Mouse (Mus musculus) kidney, postnatal 10 days (tissue): ENCODE results near the gene Hdac4.

ENCODE experiments used
- DNase-seq: peaks from one replicate; pipeline ENCODE4 v3.0.0; 2021; ENCODE audit warnings: mixed read lengths

The Hdac4 gene

DNA sequence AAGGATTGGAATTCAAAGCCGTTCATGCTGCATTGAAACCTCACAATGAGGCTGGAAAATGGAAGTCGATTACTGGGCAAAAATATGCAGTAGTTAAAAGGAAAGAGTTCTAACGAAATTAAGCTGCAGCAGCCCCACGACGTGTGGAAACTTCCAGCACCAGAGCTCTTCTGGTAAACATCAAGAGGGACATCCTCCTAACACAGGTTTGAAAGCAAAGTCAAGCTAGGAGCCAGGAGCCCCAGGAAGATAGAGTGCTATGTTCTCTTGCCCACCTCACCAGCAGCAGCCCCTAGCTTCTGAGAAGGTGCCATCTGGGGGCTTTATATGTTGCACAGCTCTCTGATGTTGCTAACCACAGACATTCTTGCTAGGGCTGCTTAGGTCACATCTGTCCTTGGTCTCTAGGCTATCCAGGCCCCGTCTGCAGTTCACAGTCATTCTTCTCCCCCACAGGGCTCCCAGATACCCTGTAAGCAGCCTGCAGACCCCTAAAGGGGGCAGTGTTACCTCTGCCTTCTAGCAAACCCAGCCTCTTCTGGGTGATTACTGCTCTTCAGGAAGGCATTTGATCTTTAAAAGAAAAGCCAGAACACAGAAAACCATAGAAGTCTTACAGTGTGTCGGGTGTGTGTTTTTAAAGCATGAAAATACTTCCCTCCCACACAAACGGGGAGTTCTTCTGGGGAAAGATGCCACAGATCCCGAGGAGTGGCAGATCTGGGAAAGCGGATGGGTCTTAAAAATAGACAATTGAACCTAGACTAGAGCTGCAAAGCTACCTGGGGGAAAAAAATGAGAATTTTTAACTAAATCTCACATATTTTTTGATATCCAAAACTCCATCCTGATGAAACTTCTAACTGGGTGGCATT lies 17.2 kb downstream of the Hdac4 start:
- peak; percentile 26 for DNase-seq

GRCm38 (mm10) chr1:92177599-92177998 lies 17.9 kb downstream of the Hdac4 start:
- DNase-seq: no peak

GRCm38 (mm10) chr1:92177196-92177595 lies 18.3 kb downstream of the Hdac4 start:
- DNase-seq: peak; percentile 16

- no peak for DNase-seq
These were observed 20.2 kb downstream of the Hdac4 start for GRCm38 (mm10) chr1:92175266-92175665.

- DNase-seq: no peak
These were observed 20.6 kb downstream of the Hdac4 start for GRCm38 (mm10) chr1:92174898-92175255.

DNA sequence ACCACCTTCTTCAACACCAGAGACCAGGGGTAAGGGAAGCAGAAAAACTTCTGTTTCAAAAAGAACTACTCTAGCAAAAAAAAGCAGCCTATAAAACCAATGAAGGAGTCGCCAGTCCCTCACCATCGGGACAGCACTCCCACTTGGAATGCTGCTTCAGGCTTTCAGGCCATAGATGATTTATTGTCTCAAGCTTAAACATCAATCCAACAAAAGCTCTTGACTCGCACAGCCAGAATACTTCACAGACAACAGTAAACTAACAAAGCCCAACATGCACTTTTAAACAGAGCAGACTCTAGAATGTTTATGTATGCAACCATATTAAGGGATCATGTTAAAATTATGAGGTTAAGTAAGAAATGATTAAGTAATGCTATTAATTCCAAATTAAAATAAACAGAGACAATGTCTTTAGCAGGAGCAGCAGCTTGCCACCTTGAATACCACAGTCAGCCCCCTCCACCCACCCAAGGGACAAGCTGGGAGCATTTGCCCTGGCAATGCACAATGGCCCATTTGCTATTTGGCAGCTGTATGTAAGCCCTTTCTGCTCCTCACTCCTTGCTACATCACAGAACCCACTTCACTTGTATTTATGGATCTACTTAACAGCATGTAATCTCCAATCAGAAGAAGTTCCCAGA lies 21.1 kb downstream of the Hdac4 start:
- peak; percentile 21 for DNase-seq

DNA sequence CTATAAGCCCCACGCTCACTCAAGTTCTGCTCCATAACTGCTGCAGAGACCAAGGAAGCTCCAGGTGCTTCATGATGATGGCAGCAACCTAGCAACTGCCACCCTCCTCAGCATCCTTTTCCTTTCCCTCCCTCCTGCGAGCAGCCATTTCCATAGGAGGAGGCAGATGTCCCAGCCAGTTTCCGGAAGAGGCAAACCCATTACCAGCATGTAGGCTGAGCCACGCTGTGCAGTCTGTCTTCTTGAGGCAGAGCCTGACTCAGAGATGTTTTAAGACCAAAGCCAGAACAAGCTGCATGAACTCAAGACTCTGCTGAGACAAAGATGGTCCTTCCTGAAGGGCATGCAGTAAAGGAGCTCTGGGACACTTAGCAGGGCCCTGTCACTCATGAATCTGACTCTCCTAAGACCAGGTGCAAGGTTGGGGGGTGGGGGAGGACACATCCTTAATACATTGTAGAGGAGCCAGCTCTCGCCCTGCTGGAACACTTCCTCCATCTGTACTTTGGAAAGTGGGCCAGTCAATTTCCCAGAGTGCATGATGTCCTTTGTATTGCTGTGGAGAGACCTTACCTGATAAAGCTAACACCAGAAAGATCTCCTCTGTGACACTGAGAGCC lies 24.8 kb downstream of the Hdac4 start:
- DNase-seq: no peak

DNA sequence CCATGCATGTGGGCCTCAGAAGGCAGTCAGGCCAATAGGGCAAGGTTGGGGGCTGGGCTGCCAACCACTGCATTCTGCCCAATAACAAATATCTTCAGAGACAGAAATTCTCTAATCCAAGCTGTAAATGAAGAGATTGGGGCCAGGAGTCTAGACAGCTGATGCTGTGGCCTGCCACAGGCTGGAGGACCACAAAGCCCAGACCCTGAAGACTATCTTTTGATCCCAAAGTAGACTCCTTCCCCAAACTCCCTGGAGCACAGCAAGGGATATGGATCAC lies 25.8 kb downstream of the Hdac4 start:
- peak; percentile 19 for DNase-seq

DNA sequence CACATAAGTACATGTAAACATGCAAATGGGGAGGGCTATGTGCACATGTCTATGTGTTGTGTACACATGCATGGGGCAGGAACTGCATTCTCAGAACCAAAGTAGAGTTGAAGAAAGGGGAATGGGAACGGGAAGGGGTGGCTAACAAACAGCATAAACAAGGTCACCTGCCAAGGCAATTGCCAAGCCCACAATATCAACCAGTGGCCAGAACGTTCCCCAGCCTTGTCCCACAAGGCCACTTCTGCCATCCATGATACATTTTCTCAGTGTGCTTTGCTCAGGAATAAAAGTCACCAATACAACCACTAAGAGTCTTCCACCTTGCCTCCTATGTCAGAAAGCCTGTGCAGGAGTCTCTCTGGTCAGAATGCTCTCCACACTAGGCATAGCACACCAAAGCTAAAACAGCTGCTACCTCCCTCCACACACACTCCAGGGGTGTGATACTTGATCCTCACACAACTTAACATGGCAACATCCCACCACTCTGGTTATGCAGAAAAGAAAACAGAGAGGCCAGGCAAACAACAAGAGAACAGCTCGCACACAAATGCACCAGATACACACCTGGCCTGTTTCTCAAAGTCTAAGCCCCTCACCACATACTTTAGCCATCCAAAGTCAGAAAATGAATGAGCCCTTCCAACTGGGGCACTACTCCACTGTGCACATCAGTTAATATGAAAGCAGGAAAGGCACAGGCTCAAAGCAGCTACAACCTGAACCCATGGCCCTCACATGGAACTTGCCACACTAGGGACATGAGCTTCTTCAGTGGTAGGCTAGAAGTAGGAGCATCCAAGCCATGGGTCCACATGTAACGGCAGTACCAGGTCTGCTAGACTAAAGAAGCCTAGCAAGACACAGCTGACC lies 26.4 kb downstream of the Hdac4 start:
- no peak for DNase-seq

GRCm38 (mm10) chr1:92163932-92164331 lies 31.6 kb downstream of the Hdac4 start:
- DNase-seq: no peak

- no peak for DNase-seq
These were observed 35.7 kb downstream of the Hdac4 start for GRCm38 (mm10) chr1:92159804-92160203.

DNA sequence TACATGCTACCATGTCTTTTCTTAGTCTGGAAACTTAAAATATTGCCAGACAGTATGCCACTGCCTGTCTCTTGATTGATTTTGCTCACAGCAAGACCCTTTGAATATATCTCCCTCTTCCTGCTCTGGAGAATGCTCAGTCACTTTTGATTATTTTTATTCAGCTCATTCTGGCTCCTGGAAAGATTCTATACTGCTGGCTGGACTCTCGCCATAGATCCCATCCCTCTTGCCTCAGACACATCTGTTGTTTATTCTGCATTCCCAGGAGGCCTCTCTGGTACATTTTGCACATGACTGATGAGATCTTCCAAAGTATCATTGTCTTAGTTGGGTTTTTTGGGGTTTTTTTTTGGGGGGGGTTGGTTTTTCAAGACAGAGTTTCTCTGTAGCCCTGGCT lies 45.3 kb downstream of the Hdac4 start:
- no peak for DNase-seq

DNA sequence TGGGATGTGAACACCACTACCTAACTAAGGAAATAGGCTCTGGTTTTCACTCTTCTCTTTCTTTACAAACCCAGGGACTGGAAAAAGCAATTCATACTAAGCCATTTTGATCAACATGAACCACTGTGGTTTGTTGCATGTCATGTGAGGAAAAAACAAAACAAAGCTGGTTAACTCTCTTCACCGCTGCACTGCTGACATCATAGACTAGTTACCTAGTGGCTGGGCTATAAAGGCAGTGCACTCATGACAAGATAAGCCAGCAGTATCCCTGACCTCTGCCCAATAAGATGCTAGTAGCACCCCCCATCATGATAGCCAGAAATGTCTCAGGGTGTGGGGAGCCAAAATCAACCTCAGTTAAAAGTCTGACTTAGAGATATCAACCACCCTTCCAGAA lies 47.0 kb downstream of the Hdac4 start:
- DNase-seq: no peak

DNA sequence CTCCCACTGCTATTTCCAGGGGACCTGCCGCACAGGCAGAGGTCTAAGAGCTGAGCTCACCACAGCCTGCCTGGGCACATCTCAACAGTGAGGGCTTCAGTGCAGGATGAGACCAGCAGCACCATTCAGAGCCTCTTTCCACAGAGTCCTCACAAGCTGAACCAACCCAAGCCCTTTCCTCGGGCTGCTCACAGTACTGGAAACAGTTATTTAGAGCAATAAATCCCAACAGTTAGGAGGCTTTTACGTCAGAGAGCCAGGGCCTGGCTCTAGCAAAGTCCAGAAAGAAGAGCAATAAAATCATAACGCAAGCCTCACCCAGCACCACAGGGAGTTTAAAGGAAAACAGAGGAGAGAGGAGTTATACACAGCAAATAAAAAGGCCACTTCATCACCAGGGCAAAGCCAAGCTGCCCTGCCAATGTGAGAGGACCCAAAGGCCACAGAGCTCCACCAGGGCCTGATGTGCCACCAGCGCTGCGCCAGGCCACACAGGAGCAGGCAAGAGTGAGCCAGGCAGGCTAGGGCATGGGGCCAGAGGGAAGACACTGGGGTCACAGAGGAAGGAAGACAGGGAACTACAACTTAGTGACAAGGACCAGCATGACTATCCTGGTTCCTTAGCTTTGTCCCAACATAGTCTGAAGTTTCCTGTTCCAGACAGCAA lies 50.5 kb downstream of the Hdac4 start:
- DNase-seq: peak; percentile 37

DNA sequence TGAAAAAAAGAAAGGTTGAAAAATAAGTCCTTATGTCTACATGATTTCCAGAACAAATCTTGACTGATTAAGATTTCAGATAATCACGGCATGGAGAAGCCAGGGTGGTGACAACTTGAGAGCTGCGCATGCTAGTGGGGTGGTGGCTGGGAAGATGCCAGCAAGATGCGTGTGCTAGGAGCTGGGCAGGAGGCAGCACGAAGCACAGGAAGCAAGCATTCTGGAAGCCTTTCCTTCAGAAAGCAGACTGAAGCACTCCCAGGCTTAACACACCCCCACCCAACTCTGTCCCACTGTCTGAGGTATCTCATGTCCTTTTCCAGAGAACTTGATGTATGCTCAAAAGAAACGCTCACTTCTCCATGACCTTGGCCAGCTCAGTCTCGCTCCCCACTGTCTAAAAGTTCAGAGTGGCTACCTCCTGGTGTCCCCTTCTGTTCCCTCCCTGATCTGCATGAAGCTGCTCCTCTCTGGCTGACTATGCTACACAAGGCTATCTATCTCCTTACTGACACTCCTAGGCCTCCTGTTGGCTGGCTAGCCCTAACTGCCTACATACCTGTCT lies 52.1 kb downstream of the Hdac4 start:
- DNase-seq: no peak

DNA sequence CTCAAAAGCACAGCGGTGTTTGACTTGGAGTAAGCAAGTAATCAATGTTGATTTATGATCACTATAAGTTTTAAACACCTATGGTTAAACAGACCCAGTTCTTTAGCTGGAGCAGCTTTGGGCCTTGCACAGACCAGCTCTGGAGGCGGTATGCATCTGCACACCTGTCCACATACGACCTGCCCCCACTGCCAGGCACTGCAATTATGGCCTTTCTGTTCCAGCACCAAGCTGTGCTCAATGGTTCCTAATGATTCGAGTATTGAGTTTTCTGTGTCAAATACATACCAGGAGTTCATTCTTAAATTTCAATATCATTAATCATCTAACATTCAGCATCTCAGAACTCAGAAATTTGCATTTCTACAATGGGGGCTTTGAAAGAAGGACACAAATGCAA lies 52.7 kb downstream of the Hdac4 start:
- no peak for DNase-seq

- no peak for DNase-seq
These were observed 56.5 kb downstream of the Hdac4 start for GRCm38 (mm10) chr1:92139001-92139400.

GRCm38 (mm10) chr1:92137136-92137848 lies 58.2 kb downstream of the Hdac4 start:
- DNase-seq: peak; percentile 90

DNA sequence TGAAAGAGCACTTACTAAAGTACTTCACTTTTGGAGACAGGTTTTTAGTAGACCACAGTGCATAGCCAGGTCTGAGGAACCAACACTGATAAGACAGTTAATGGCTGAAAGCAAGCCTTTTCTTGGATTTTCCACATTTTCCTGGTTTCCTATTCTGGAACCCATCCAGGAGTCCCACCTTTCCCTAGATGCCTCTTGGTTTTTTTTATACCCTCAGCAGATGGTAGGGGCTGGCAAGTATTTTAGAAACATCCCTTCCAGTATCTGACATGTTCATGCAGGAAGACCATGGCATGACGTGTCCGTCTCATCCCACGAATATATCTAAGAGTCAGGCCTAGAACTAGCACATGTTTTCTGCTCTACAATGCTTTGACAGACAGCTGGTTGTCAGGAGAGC lies 59.1 kb downstream of the Hdac4 start:
- DNase-seq: no peak

GRCm38 (mm10) chr1:92132181-92132580 lies 63.3 kb downstream of the Hdac4 start:
- DNase-seq: no peak

GRCm38 (mm10) chr1:92130470-92131100 lies 64.9 kb downstream of the Hdac4 start:
- peak; percentile 91 for DNase-seq
